Mouse (Mus musculus) embryo, embryonic 11.5 days (tissue): ENCODE measurements around the gene Nr1h5.

ENCODE experiments used
- DNase-seq: peaks from one replicate; pipeline ENCODE4 v3.0.0-alpha.2; 2012; ENCODE audit warnings: low read depth, low spot score

Nr1h5 gene

GRCm38 (mm10) chr3:102964033-102964432, at the start of gene Nr1h5:
Gene Nr1h5, minus strand, starts transcription at chr3:102964133.
- no peak for DNase-seq

- DNase-seq: no peak
Observed at GRCm38 (mm10) chr3:103001595-103001994, 37.7 kb upstream of the Nr1h5 start.

GRCm38 (mm10) chr3:102997591-102997990, 33.7 kb upstream of the Nr1h5 start:
- DNase-seq: no peak

GRCm38 (mm10) chr3:102997036-102997435, 33.1 kb upstream of the Nr1h5 start:
- no peak for DNase-seq

- DNase-seq: peak; percentile 85
Observed at GRCm38 (mm10) chr3:102995605-102996321, 31.8 kb upstream of the Nr1h5 start, which contains the start of gene Sike1. Gene Sike1, plus strand, starts transcription at chr3:102995708.

GRCm38 (mm10) chr3:102995233-102995604, 31.3 kb upstream of the Nr1h5 start:
- DNase-seq: no peak

GRCm38 (mm10) chr3:102992936-102993335, 29.0 kb upstream of the Nr1h5 start:
- DNase-seq: no peak

- no peak for DNase-seq
Observed at GRCm38 (mm10) chr3:102991041-102991440, 27.1 kb upstream of the Nr1h5 start.

- DNase-seq: no peak
Observed at GRCm38 (mm10) chr3:102980349-102980736, 16.4 kb upstream of the Nr1h5 start.

- no peak for DNase-seq
Observed at GRCm38 (mm10) chr3:102979550-102980348, 15.8 kb upstream of the Nr1h5 start.

GRCm38 (mm10) chr3:102976906-102977305, 13.0 kb upstream of the Nr1h5 start:
- no peak for DNase-seq

GRCm38 (mm10) chr3:102970508-102970907, 6.6 kb upstream of the Nr1h5 start:
- DNase-seq: no peak

- no peak for DNase-seq
Observed at GRCm38 (mm10) chr3:102970067-102970466, 6.1 kb upstream of the Nr1h5 start.

- DNase-seq: no peak
Observed at GRCm38 (mm10) chr3:102955596-102955995, 8.3 kb downstream of the Nr1h5 start.

GRCm38 (mm10) chr3:102955143-102955542, 8.8 kb downstream of the Nr1h5 start:
- no peak for DNase-seq

GRCm38 (mm10) chr3:102954476-102954875, 9.5 kb downstream of the Nr1h5 start:
- DNase-seq: no peak

- DNase-seq: no peak
Observed at GRCm38 (mm10) chr3:102946861-102947260, 17.1 kb downstream of the Nr1h5 start.

- no peak for DNase-seq
Observed at GRCm38 (mm10) chr3:102946312-102946711, 17.6 kb downstream of the Nr1h5 start.

- DNase-seq: no peak
Observed at GRCm38 (mm10) chr3:102938100-102938499, 25.8 kb downstream of the Nr1h5 start.

GRCm38 (mm10) chr3:102935451-102936354, 28.2 kb downstream of the Nr1h5 start, which contains the start of gene Sycp1:
Gene Sycp1, minus strand, starts transcription at chr3:102936100.
- no peak for DNase-seq

- DNase-seq: no peak
Observed at GRCm38 (mm10) chr3:102899136-102899535, 64.8 kb downstream of the Nr1h5 start.
